Mouse (Mus musculus): ENCODE measurements around the gene Noto.

- TF ChIP-seq POLR2A (IDR thresholded peaks at IDR 0.05; ENCODE audit: borderline replicate concordance, extremely low read depth, insufficient read depth, insufficient read length, poor library complexity, severe bottlenecking) (no peak), CTCF (IDR thresholded peaks at IDR 0.05; ENCODE audit: borderline replicate concordance, extremely low read depth, insufficient read depth, insufficient read length) (no peak)
Measured at GRCm38 (mm10) chr6:85469660-85470430, 46.2 kb downstream of the Noto start.
